Mouse (Mus musculus): Measurements from ENCODE around the gene Ifitm10. TPM values are rescaled to one million over a fixed set of nuclear protein-coding genes. Genes with fewer than 3 reads are reported as not detected.

The Ifitm10 gene
- polyA plus RNA-seq, 1 experiment, result 3.4 TPM

GRCm38 (mm10) chr7:142371768-142372661, 1.5 kb downstream of the Ifitm10 start:
- Histone ChIP-seq H3K4me1 (peaks cover 83% of the 10 kb centered on the region), H3K27me3 (replicated peaks) (peaks cover 54% of the 10 kb centered on the region), H3K36me3 (replicated peaks; ENCODE audit: low read length) (peaks cover 32% of the 10 kb centered on the region), H3K4me3 (replicated peaks) (peak overlapping the region; percentile 90), H3K9me3 (no peaks in the 10 kb centered on the region)
- no peak for TF ChIP-seq GATA1 (IDR thresholded peaks at IDR 0.05; ENCODE audit: borderline replicate concordance, low read length)
- no peak for TF ChIP-seq FLI1 (IDR thresholded peaks at IDR 0.05; ENCODE audit: low read length)

DNA sequence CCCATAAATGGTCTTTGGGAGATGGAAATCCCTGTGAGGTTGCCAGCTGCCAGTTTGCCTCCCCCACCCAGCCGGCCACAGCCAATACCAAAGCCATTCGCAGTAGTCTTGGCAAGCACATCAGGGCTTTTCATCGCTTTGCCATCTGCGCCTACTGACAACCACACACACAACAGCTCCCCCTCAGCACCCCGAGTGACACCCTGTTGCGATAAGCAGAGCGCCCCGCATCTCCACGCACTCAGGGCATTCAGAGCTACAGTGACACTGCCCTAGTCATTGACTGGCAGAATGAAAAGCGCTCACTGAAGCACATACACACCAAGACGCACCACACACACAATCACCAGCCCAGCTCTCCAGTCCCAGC, 2.2 kb downstream of the Ifitm10 start:
- Histone ChIP-seq H3K9me3 (no peaks in the 10 kb centered on the region), H3K27me3 (replicated peaks) (peaks cover 58% of the 10 kb centered on the region), H3K4me3 (replicated peaks) (peak overlapping the region; percentile 90), H3K36me3 (replicated peaks; ENCODE audit: low read length) (peaks cover 26% of the 10 kb centered on the region), H3K4me1 (peaks cover 76% of the 10 kb centered on the region)
- TF ChIP-seq FLI1 (IDR thresholded peaks at IDR 0.05; ENCODE audit: low read length) (no peak), GATA1 (IDR thresholded peaks at IDR 0.05; ENCODE audit: borderline replicate concordance, low read length) (no peak)

GRCm38 (mm10) chr7:142370937-142371336, 2.6 kb downstream of the Ifitm10 start:
- peaks cover 75% of the 10 kb centered on the region for H3K4me1 ChIP-seq
- TF ChIP-seq FLI1 (IDR thresholded peaks at IDR 0.05; ENCODE audit: low read length) (no peak), GATA1 (IDR thresholded peaks at IDR 0.05; ENCODE audit: borderline replicate concordance, low read length) (no peak)
- H3K36me3 ChIP-seq (replicated peaks; ENCODE audit: low read length), result peaks cover 21% of the 10 kb centered on the region
- H3K4me3 ChIP-seq (replicated peaks), result no peak overlapping the region
- H3K9me3 ChIP-seq, result no peaks in the 10 kb centered on the region
- H3K27me3 ChIP-seq (replicated peaks), result peaks cover 62% of the 10 kb centered on the region

- no peaks in the 10 kb centered on the region for H3K9me3 ChIP-seq
- no peak for TF ChIP-seq FLI1 (IDR thresholded peaks at IDR 0.05; ENCODE audit: low read length)
- TF ChIP-seq GATA1 (IDR thresholded peaks at IDR 0.05; ENCODE audit: borderline replicate concordance, low read length), result no peak
- H3K36me3 ChIP-seq (replicated peaks; ENCODE audit: low read length), result peaks cover 10% of the 10 kb centered on the region
- peaks cover 69% of the 10 kb centered on the region for H3K4me1 ChIP-seq
- H3K27me3 ChIP-seq (replicated peaks), result peaks cover 64% of the 10 kb centered on the region
- H3K4me3 ChIP-seq (replicated peaks), result no peak overlapping the region
These were observed 3.7 kb downstream of the Ifitm10 start for GRCm38 (mm10) chr7:142369820-142370219.

DNA sequence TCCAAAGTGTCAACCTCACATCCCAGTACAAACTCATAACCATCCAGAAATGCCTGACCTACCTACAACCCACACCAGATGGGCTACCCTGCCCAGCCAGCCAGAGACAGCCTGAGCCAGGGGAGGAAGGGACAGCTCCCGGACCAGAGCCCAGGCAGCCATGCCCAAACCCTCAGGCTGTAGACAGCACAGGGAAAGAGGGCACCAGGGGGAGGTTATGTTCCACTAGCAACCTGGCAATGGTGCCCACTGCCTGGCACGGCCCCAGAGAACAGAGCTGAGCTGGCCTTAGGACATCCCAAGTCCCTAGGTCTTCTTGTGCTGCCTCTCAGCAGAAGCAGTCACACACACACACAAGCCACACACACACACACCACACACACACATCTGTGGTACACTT, 4.7 kb downstream of the Ifitm10 start:
- no peak for TF ChIP-seq FLI1 (IDR thresholded peaks at IDR 0.05; ENCODE audit: low read length)
- no peak for TF ChIP-seq GATA1 (IDR thresholded peaks at IDR 0.05; ENCODE audit: borderline replicate concordance, low read length)
- Histone ChIP-seq H3K4me3 (replicated peaks) (no peak overlapping the region), H3K27me3 (replicated peaks) (peaks cover 66% of the 10 kb centered on the region), H3K36me3 (replicated peaks; ENCODE audit: low read length) (peaks cover under 1% of the 10 kb centered on the region), H3K4me1 (peaks cover 59% of the 10 kb centered on the region), H3K9me3 (no peaks in the 10 kb centered on the region)

GRCm38 (mm10) chr7:142363107-142363506, 10.4 kb downstream of the Ifitm10 start:
- Histone ChIP-seq H3K4me1 (peaks cover 59% of the 10 kb centered on the region), H3K4me3 (replicated peaks) (no peak overlapping the region), H3K27me3 (replicated peaks) (peaks cover 21% of the 10 kb centered on the region), H3K9me3 (no peaks in the 10 kb centered on the region), H3K36me3 (replicated peaks; ENCODE audit: low read length) (no peaks in the 10 kb centered on the region)
- TF ChIP-seq FLI1 (IDR thresholded peaks at IDR 0.05; ENCODE audit: low read length), result no peak
- TF ChIP-seq GATA1 (IDR thresholded peaks at IDR 0.05; ENCODE audit: borderline replicate concordance, low read length), result no peak

- no peak for TF ChIP-seq FLI1 (IDR thresholded peaks at IDR 0.05; ENCODE audit: low read length)
- TF ChIP-seq GATA1 (IDR thresholded peaks at IDR 0.05; ENCODE audit: borderline replicate concordance, low read length), result no peak
- H3K36me3 ChIP-seq (replicated peaks; ENCODE audit: low read length), result no peaks in the 10 kb centered on the region
- H3K4me1 ChIP-seq, result peaks cover 74% of the 10 kb centered on the region
- peaks cover 6% of the 10 kb centered on the region for H3K27me3 ChIP-seq (replicated peaks)
- H3K9me3 ChIP-seq, result no peaks in the 10 kb centered on the region
- H3K4me3 ChIP-seq (replicated peaks), result peak overlapping the region; percentile 3
These were observed 12.8 kb downstream of the Ifitm10 start for GRCm38 (mm10) chr7:142360743-142361142.

DNA sequence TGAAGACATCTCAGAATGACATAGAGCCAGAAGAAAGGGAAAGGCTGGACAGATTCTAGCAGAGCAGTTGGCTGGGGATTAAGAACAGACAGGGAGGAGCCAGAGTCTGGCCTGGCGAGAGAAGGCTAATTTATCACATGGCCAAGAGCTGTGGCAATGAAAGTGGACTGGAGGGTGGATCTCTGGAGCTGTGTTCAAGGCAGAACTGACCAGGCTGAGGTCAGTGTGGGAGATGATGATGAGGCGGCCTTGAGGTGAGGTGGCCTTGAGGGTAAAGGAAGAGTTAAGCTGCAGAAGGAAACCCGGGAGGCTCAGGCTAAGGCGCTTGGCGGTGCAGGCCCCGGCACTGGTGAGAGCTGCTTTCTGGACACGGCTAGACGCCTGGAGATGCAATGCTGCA, 14.4 kb downstream of the Ifitm10 start:
- Histone ChIP-seq H3K9me3 (no peaks in the 10 kb centered on the region), H3K4me1 (peaks cover 87% of the 10 kb centered on the region)
- TF ChIP-seq FLI1 (IDR thresholded peaks at IDR 0.05; ENCODE audit: low read length), result no peak
- TF ChIP-seq GATA1 (IDR thresholded peaks at IDR 0.05; ENCODE audit: borderline replicate concordance, low read length), result no peak

DNA sequence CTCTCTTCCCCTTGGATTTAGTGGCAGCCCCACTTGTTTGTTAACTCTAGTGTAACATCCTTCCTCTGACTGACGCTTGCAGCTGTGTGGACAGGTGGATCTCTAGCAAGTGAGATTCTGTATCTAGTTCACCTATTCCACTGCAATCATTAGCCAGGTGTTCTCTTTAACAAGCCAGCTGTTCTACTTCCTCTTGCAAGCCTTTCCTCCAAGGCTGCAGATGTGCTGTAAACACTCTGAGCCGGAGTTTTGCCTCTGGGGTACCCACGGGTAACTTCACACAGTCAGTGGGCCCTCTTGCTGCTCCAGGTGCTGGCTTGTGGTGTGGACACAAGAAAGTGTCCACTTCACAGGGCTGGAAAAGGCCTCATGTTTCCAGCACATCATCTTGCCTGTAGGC, 16.0 kb downstream of the Ifitm10 start:
- peaks cover 4% of the 10 kb centered on the region for H3K27me3 ChIP-seq (replicated peaks)
- TF ChIP-seq GATA1 (IDR thresholded peaks at IDR 0.05; ENCODE audit: borderline replicate concordance, low read length) (no peak), FLI1 (IDR thresholded peaks at IDR 0.05; ENCODE audit: low read length) (no peak)
- peaks cover 86% of the 10 kb centered on the region for H3K4me1 ChIP-seq
- H3K9me3 ChIP-seq, result no peaks in the 10 kb centered on the region
- no peaks in the 10 kb centered on the region for H3K36me3 ChIP-seq (replicated peaks; ENCODE audit: low read length)
- H3K4me3 ChIP-seq (replicated peaks), result no peak overlapping the region

More for the DNA sequence above, 14.4 kb downstream of the Ifitm10 start:
- H3K4me3 ChIP-seq (replicated peaks), result no peak overlapping the region
- H3K36me3 ChIP-seq (replicated peaks; ENCODE audit: low read length), result no peaks in the 10 kb centered on the region
- peaks cover 4% of the 10 kb centered on the region for H3K27me3 ChIP-seq (replicated peaks)

DNA sequence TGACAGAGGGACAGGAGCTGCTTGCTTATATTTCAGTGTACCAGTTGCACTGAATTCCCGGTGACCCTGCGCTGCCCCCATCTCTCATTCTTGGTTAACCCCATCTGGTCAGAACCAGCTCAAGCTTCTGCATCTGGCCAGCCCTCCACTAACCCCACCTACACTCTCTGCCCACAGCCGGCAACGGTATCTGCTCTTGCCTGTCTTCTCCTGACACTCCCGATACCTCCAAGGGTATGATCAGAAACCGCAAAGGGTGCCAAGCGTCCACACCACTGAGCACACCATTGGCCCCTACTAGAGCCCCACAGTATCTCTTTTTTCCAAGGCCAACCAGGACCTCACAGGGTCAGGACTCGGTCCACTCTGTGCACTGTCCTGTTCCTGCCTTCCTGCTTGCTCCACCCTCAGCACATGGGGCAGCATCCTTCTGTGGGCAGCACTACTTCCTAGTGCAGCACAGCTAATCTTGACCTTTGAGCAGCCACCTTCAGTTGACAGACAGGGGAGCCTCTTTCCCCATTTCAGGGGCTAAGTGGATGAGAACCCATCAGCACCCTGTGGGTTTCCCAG, 18.8 kb downstream of the Ifitm10 start:
- Histone ChIP-seq H3K9me3 (no peaks in the 10 kb centered on the region), H3K27me3 (replicated peaks) (peaks cover 4% of the 10 kb centered on the region), H3K36me3 (replicated peaks; ENCODE audit: low read length) (no peaks in the 10 kb centered on the region), H3K4me3 (replicated peaks) (peak overlapping the region; percentile 50), H3K4me1 (peaks cover 74% of the 10 kb centered on the region)
- TF ChIP-seq GATA1 (IDR thresholded peaks at IDR 0.05; ENCODE audit: borderline replicate concordance, low read length), result no peak
- TF ChIP-seq FLI1 (IDR thresholded peaks at IDR 0.05; ENCODE audit: low read length), result no peak
